Mouse (Mus musculus) cortical plate, adult 2 months (tissue): ENCODE results near the gene Efhd2.

Source experiments
- CTCF ChIP-seq: fragments of 200-500 bp; IDR thresholded peaks from 2 replicates; pipeline ENCODE4 v1.5.1; 2011; ENCODE audit warnings: mild to moderate bottlenecking, control low read depth, low read length; ENCODE audit not compliant: insufficient read depth; ENCODE audit errors: extremely low read depth
- POLR2A ChIP-seq: fragments of 200-500 bp; IDR thresholded peaks from 2 replicates; pipeline ENCODE4 v1.6.1; 2011; ENCODE audit warnings: mild to moderate bottlenecking, low read length, control low read depth; ENCODE audit not compliant: insufficient read depth; ENCODE audit errors: extremely low read depth

GRCm38 (mm10) chr4:141817706-141818105, 57.0 kb downstream of the Efhd2 start:
- no peak for TF ChIP-seq POLR2A
- no peak for TF ChIP-seq CTCF
